10 mouse cellular contexts compared by ENCODE assay signal in the genomic region with DNA sequence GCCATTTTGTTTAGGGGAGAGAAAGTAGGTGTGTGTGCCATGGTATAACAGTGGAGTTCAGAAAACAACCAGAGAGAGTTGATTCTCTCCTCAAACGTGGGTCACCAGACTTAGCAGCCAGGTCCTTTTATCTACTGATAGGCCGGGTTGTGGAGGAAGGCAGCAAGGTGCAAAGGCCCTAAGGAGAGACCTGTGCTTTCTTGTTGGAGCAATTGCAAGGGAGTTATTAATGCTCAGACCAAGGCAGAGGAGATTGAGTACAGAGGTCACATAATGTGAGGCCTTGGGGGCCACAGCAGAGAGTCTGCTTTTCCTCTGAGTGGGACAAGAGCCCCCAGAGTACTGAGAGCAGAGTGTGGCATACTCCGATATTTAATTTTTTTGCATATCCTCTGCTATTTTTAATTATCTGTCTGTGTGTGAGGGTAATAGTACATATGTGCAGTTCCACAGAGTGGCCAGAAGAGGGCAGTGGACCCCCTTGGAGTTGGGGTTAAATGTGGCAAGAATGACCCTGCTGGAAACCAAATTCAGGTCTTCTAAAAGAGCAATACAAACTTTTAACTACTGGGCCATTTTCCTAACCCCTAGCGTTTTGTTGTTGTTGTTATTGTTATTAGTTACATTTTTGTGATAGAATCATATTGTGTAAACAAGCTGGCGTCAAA. TPM values are rescaled to one million over a fixed set of nuclear protein-coding genes. Genes with fewer than 3 reads are reported as not detected.
A peak's percentile ranks its signal among the peaks of the same experiment; 100 is the strongest.
DNase-seq lines count a peak whose midpoint lies in the region; ATAC-seq and TF ChIP-seq lines count a peak whose summit lies in the region.
"Had no signal": no experiment of that assay in that cellular context is flagged by ENCODE, and none has a peak within 500 bp of the region (broad histone marks: within the 10 kb centered on the region; RNA-seq: fewer than 3 reads in every experiment).

No protein-coding gene starts in this region.

- peak; percentile 57 for TF ChIP-seq CTCF in kidney, adult 2 months (conservative IDR thresholded peaks at IDR 0.05; ENCODE audit: insufficient read depth, insufficient read length, low read depth, low read length)

- H3K4me3 ChIP-seq in kidney, adult 2 months (ENCODE audit: insufficient read depth, low read depth, low read length) = no peak overlapping the region
- H3K4me3 ChIP-seq: neural tube, embryonic 15.5 days had no signal

- no peak for DNase-seq in kidney, adult 2 months
- no peak for DNase-seq in kidney, postnatal 4 days
- peak; percentile 66 to 67 for DNase-seq in B cell, adult 2 months
- DNase-seq in NIH3T3 (ENCODE audit: low read depth) (peak; percentile 38), adipocyte (ENCODE audit: low spot score) (no peak)
- no peak for DNase-seq in layer of hippocampus, postnatal 36 days
- DNase-seq in urinary bladder, adult 2 months (ENCODE audit: low spot score) = no peak

- no peaks in the 10 kb centered on the region for H3K4me1 ChIP-seq in kidney, adult 2 months (ENCODE audit: control insufficient read depth, insufficient read depth, low read length)
- H3K4me1 ChIP-seq: neural tube, embryonic 15.5 days had no signal

- H3K27me3 ChIP-seq in kidney, adult 2 months (replicated peaks; ENCODE audit: control insufficient read depth, insufficient read depth, low read length) = no peaks in the 10 kb centered on the region
- H3K27me3 ChIP-seq: neural tube, embryonic 15.5 days had no signal

- WGBS in kidney, adult 2 months = 84% methylated on average over 5 of the region's 5 CpGs

- ATAC-seq in megakaryocyte progenitor cell, adult 5-6 weeks (replicated peaks; ENCODE audit: poor library complexity) = peak; percentile 64
- ATAC-seq: forebrain, embryonic 16.5 days had no signal

- H3K27ac ChIP-seq in kidney, adult 2 months (ENCODE audit: insufficient read depth, low read depth, low read length) = no peak overlapping the region
- H3K27ac ChIP-seq: neural tube, embryonic 15.5 days had no signal

- no peak for TF ChIP-seq POLR2A in kidney, adult 2 months (IDR thresholded peaks at IDR 0.05; ENCODE audit: low read depth, low read length)

- H3K36me3 ChIP-seq in kidney, adult 2 months (ENCODE audit: control insufficient read depth, insufficient read depth, low read length) = no peaks in the 10 kb centered on the region
- H3K36me3 ChIP-seq: neural tube, embryonic 15.5 days had no signal

RNA-seq across cellular contexts. Expression of gene Tm9sf3, which starts 27.3 kb away (rescaled TPM):
- 63.2 and 80.6 TPM in 2 replicates for polyA plus RNA-seq in kidney, adult 2 months (2012; rRNA removed)
- total RNA-seq in megakaryocyte progenitor cell, adult 5-6 weeks (2015) = 167 and 198 TPM in 2 replicates
- total RNA-seq in megakaryocyte progenitor cell, adult 5-6 weeks (2017) = 280 and 301 TPM in 2 replicates
- total RNA-seq in layer of hippocampus, postnatal 36 days (2021) = 100 to 1,000 TPM; 121 to 128 TPM
- 130 and 138 TPM in 2 replicates for polyA plus RNA-seq in urinary bladder, adult 2 months (2012; rRNA removed)

Comparison
In these comparisons a context has a peak if more than half of its experiments do, and no peak if none do; other contexts are left out.
1. DNase-seq: peak in B cell, adult 2 months (2 of 2) and NIH3T3 (single experiment); none in kidney, adult 2 months (single experiment), kidney, postnatal 4 days (0 of 2), layer of hippocampus, postnatal 36 days (0 of 2), adipocyte (single experiment) and urinary bladder, adult 2 months (single experiment).